Mouse (Mus musculus): ENCODE results near the gene Dcaf12. TPM values are rescaled to one million over a fixed set of nuclear protein-coding genes. Genes with fewer than 3 reads are reported as not detected.

Dcaf12 gene
- polyA plus RNA-seq, 1 experiment from 2014 or later = 50.8 TPM

GRCm38 (mm10) chr4:41253756-41254155 is 60.9 kb downstream of the Dcaf12 start:
- no peak overlapping the region for H3K27ac ChIP-seq (replicated peaks; ENCODE audit: low read depth, low read length)
- DNase-seq (ENCODE audit: low spot score) = no peak
- no peak overlapping the region for H3K9ac ChIP-seq (ENCODE audit: low read depth, low read length)
- no peaks in the 10 kb centered on the region for H3K27me3 ChIP-seq (replicated peaks; ENCODE audit: control insufficient read depth, insufficient read depth, low read length)
- no peak overlapping the region for H3K4me3 ChIP-seq (ENCODE audit: low read depth, low read length)
- no peaks in the 10 kb centered on the region for H3K9me3 ChIP-seq (ENCODE audit: control insufficient read depth, low read length)
- no peaks in the 10 kb centered on the region for H3K4me1 ChIP-seq (ENCODE audit: control insufficient read depth, insufficient read depth, low read length)
- no peak overlapping the region for H3K4me2 ChIP-seq (ENCODE audit: low read depth, low read length)
- no peak for ATAC-seq (ENCODE audit: low read depth)
- H3K36me3 ChIP-seq (ENCODE audit: control insufficient read depth, insufficient read depth, low read length) = peaks cover 34% of the 10 kb centered on the region
- 77% methylated on average over 2 of the region's 2 CpGs for WGBS

- no peak for DNase-seq (ENCODE audit: low spot score)
- Histone ChIP-seq H3K36me3 (ENCODE audit: control insufficient read depth, insufficient read depth, low read length) (peaks cover 65% of the 10 kb centered on the region), H3K4me3 (ENCODE audit: low read depth, low read length) (no peak overlapping the region), H3K9ac (ENCODE audit: low read depth, low read length) (no peak overlapping the region), H3K27me3 (replicated peaks; ENCODE audit: control insufficient read depth, insufficient read depth, low read length) (no peaks in the 10 kb centered on the region), H3K27ac (replicated peaks; ENCODE audit: low read depth, low read length) (no peak overlapping the region), H3K4me1 (ENCODE audit: control insufficient read depth, insufficient read depth, low read length) (no peaks in the 10 kb centered on the region), H3K4me2 (ENCODE audit: low read depth, low read length) (no peak overlapping the region), H3K9me3 (ENCODE audit: control insufficient read depth, low read length) (no peaks in the 10 kb centered on the region)
- no peak for ATAC-seq (ENCODE audit: low read depth)
- WGBS = 97% methylated on average over 2 of the region's 2 CpGs
These were observed 69.3 kb downstream of the Dcaf12 start for GRCm38 (mm10) chr4:41245408-41245807.

Other genes starting within 250 kb of the Dcaf12 start
- 18.4 and 20.4 TPM in 2 replicates for gene Aqp3, start 216.7 kb downstream of the Dcaf12 start, polyA plus RNA-seq (2014; fragmentation: Nextera tagmentation; extraction: Ambion mirVana)
- 24.9 and 29.4 TPM in 2 replicates for gene Nol6, start 190.4 kb downstream of the Dcaf12 start, polyA plus RNA-seq (2014; fragmentation: Nextera tagmentation; extraction: Ambion mirVana)
- 83.7 and 90.7 TPM in 2 replicates for gene Ube2r2, start 179.1 kb downstream of the Dcaf12 start, polyA plus RNA-seq (2014; fragmentation: Nextera tagmentation; extraction: Ambion mirVana)
- 62.4 and 62.7 TPM in 2 replicates for gene Ubap2, start 39.7 kb downstream of the Dcaf12 start, polyA plus RNA-seq (2014; fragmentation: Nextera tagmentation; extraction: Ambion mirVana)
- gene Ubap1, start 34.1 kb upstream of the Dcaf12 start, polyA plus RNA-seq (2014; fragmentation: Nextera tagmentation; extraction: Ambion mirVana) = 44.8 and 46.6 TPM in 2 replicates
- 5.7 and 6.3 TPM in 2 replicates for gene Kif24, start 150.0 kb upstream of the Dcaf12 start, polyA plus RNA-seq (2014; fragmentation: Nextera tagmentation; extraction: Ambion mirVana)
- gene Nudt2, start 150.3 kb upstream of the Dcaf12 start, polyA plus RNA-seq (2014; fragmentation: Nextera tagmentation; extraction: Ambion mirVana) = 49.0 and 50.7 TPM in 2 replicates
- gene AI464131, start 188.2 kb upstream of the Dcaf12 start, polyA plus RNA-seq (2014; fragmentation: Nextera tagmentation; extraction: Ambion mirVana) = 12.5 and 13.7 TPM in 2 replicates
- gene 1110017D15Rik, start 202.4 kb upstream of the Dcaf12 start, polyA plus RNA-seq (2014; fragmentation: Nextera tagmentation; extraction: Ambion mirVana) = 6.0 and 16.3 TPM in 2 replicates